Mouse (Mus musculus): ENCODE results near the gene Trem2.
"Not testable (repeated sequence)": the region's sequence is repeated elsewhere in the genome, so short reads cannot be mapped to it uniquely, and the experiment has no call there.

The Trem2 gene

GRCm38 (mm10) chr17:48347287-48347686 lies 1.1 kb downstream of the Trem2 start:
- intact Hi-C loops (cut with DNase I), result no loop called here

GRCm38 (mm10) chr17:48350681-48351193 lies 4.5 kb downstream of the Trem2 start:
- intact Hi-C loops (cut with DNase I), result no loop called here

- intact Hi-C loops (cut with DNase I), result not testable (repeated sequence)
Observed at GRCm38 (mm10) chr17:48352976-48353375, 6.8 kb downstream of the Trem2 start.

GRCm38 (mm10) chr17:48355822-48356221 lies 9.6 kb downstream of the Trem2 start:
- intact Hi-C loops (cut with DNase I), result no loop called here

GRCm38 (mm10) chr17:48357892-48358291 lies 11.7 kb downstream of the Trem2 start:
- intact Hi-C loops (cut with DNase I), result no loop called here

GRCm38 (mm10) chr17:48359616-48360015 lies 13.4 kb downstream of the Trem2 start, which contains the start of gene Treml1:
Gene Treml1 (plus strand): TSS chr17:48359916.
- intact Hi-C loops (cut with DNase I), result no loop called here

GRCm38 (mm10) chr17:48360462-48360861 lies 14.3 kb downstream of the Trem2 start:
- intact Hi-C loops (cut with DNase I), result no loop called here

GRCm38 (mm10) chr17:48362346-48362745 lies 16.1 kb downstream of the Trem2 start:
- intact Hi-C loops (cut with DNase I), result no loop called here

GRCm38 (mm10) chr17:48362966-48363365 lies 16.8 kb downstream of the Trem2 start:
- intact Hi-C loops (cut with DNase I), result no loop called here

- intact Hi-C loops (cut with DNase I), result no loop called here
Observed at GRCm38 (mm10) chr17:48363421-48363965, 17.3 kb downstream of the Trem2 start.

GRCm38 (mm10) chr17:48365511-48366155 lies 19.4 kb downstream of the Trem2 start:
- intact Hi-C loops (cut with DNase I), result no loop called here

- intact Hi-C loops (cut with DNase I), result no loop called here
Observed at GRCm38 (mm10) chr17:48366806-48367205, 20.6 kb downstream of the Trem2 start.

- intact Hi-C loops (cut with DNase I), result no loop called here
Observed at GRCm38 (mm10) chr17:48371621-48372020, 25.4 kb downstream of the Trem2 start.

- intact Hi-C loops (cut with DNase I), result no loop called here
Observed at GRCm38 (mm10) chr17:48372987-48373386, 26.8 kb downstream of the Trem2 start.

GRCm38 (mm10) chr17:48376102-48376501 lies 29.9 kb downstream of the Trem2 start:
- intact Hi-C loops (cut with DNase I), result no loop called here

- intact Hi-C loops (cut with DNase I), result no loop called here
Observed at GRCm38 (mm10) chr17:48379050-48379449, 32.8 kb downstream of the Trem2 start.

GRCm38 (mm10) chr17:48385786-48386461 lies 39.7 kb downstream of the Trem2 start:
- intact Hi-C loops (cut with DNase I), result no loop called here

- intact Hi-C loops (cut with DNase I), result no loop called here
Observed at GRCm38 (mm10) chr17:48388666-48389065, 42.5 kb downstream of the Trem2 start.

GRCm38 (mm10) chr17:48389442-48389841 lies 43.2 kb downstream of the Trem2 start:
- intact Hi-C loops (cut with DNase I), result no loop called here

GRCm38 (mm10) chr17:48391446-48391845 lies 45.2 kb downstream of the Trem2 start:
- intact Hi-C loops (cut with DNase I), result no loop called here

- intact Hi-C loops (cut with DNase I), result no loop called here
Observed at GRCm38 (mm10) chr17:48392616-48393015, 46.4 kb downstream of the Trem2 start.

- intact Hi-C loops (cut with DNase I), result no loop called here
Observed at GRCm38 (mm10) chr17:48401710-48402109, 55.5 kb downstream of the Trem2 start.
